Mouse (Mus musculus) kidney, postnatal 36 days (tissue): ENCODE results near the gene Gm38431.

Source experiments
- DNase-seq, 2 experiments: peaks; one replicate each; pipeline ENCODE4 v3.0.0; 2021 to 2022; ENCODE audit warnings: mixed read lengths in 2 of 2

Gene Gm38431

GRCm38 (mm10) chr9:21036666-21037065, 55.1 kb downstream of the Gm38431 start:
- DNase-seq = no peak

DNA sequence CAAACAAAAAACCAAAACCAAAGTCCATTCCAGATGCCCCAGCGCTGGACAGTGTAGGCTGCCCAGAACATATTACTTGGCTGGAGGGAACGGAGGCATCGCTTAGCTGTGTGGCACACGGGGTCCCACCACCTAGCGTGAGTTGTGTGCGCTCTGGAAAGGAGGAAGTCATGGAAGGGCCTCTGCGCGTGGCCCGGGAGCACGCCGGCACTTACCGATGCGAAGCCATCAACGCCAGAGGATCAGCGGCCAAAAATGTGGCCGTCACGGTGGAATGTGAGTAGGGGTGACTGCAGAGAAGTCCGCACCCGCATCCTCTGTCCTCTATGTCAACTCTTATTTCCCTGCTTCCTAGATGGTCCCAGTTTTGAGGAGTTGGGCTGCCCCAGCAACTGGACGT, 55.6 kb downstream of the Gm38431 start:
- DNase-seq = no peak

DNA sequence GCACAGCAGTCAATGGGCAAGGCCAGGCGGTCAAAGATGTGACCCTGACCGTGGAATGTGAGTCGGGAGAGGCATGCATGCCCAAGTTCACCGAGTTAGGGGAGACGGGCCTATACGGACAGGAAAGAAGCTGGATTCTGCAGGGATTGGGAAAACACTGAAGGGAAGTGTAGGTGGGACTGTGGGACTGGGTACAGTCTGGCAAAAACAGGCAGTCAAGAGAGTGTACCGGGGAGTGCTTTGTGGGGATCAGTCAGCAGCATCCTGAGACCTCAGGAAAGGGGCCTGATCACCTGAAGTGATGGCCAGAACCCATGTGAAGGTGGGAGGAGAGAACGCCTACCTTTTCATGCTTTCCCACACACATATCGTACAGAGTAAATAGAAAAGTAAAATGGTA, 56.2 kb downstream of the Gm38431 start:
- DNase-seq = no peak

DNA sequence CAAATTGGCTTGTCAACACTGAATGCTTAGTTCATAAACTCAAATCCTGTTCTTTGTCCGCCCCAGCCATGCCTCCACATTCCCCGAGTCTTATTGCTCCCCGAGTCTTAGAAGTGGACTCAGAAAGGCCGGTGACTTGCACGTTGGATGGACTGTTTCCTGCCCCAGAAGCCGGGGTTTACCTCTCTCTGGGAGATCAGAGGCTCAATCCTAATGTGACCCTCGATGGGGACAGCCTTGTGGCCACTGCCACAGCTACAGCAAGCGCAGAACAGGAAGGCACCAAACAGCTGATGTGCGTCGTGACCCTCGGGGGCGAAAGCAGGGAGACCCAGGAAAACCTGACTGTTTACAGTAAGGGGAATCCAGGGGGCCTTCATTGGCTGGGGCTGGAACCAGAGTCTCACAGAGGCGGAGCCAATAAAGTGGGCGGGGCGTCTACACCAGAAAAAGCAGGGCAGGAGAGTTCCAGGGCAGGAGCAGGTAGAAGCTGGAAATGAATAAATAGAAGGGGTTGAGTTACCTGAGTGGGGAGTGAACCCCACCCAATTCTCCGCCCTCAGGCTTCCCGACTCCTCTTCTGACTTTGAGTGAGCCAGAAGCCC, 57.2 kb downstream of the Gm38431 start:
- DNase-seq = peak in 1 of 2 experiments; percentile 56

- peak; percentile 94 to 95 for DNase-seq
These were observed 58.7 kb downstream of the Gm38431 start for GRCm38 (mm10) chr9:21033136-21033535.

GRCm38 (mm10) chr9:21032491-21032890, 59.3 kb downstream of the Gm38431 start:
- no peak for DNase-seq

DNA sequence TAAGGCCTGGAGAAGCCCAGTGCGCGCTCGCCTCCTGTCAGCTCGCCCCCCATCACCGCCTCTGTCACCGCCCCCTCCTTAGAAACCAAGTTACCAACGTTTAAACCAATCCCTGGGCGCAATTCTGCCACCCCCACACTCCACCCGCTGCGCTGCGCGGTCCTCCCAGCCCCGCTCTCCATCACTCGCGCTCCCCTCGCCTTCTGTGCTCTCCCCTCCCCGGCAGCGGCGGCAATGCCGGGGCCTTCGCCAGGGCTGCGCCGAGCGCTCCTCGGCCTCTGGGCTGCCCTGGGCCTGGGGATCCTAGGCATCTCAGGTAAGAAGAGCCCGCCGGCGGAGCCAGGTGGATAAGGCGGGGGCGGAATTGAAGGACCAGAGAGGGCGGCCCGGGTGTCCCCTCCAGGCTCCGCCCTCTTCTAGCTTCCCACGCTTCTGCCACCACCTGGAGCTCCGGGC, 59.9 kb downstream of the Gm38431 start, which contains the start of gene Icam5:
Gene Icam5 (plus strand): TSS at position 178 of the 456 bp plus-strand sequence.
- DNase-seq = peak in 1 of 2 experiments; percentile 37

DNA sequence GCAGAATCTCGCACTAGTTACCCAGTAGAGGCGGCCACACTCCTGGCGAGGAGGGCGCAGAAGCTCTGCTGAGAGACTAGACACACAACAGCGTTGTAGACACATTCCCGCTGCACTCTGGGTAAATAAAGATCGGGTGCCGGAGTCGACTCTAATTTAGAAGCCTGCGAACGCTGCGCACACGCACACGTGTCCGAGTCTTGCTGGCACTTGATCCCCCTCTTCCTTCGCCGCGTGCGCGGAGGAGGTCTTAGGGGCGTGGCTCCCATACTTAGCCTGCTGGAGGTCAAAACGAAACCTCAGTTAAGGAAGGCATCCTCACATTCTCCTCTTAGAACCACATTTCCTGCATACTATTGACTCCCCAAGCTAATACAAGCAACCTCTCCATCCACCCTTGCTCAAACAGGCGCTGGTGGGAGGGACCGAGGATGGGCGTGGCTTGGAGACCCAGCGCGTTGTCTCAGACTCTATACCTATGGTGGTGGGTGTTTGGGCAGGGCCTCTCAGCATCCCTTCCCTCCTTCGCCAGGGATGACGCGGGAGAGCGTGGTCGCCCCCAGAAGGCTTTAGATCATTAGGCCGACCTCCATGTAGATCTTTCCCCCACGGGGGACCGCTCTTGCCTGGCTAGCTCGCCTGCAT, 60.4 kb downstream of the Gm38431 start:
- DNase-seq = peak; percentile 53 to 71

- DNase-seq = peak; percentile 92 to 95
These were observed 61.0 kb downstream of the Gm38431 start for GRCm38 (mm10) chr9:21030781-21031250.

DNA sequence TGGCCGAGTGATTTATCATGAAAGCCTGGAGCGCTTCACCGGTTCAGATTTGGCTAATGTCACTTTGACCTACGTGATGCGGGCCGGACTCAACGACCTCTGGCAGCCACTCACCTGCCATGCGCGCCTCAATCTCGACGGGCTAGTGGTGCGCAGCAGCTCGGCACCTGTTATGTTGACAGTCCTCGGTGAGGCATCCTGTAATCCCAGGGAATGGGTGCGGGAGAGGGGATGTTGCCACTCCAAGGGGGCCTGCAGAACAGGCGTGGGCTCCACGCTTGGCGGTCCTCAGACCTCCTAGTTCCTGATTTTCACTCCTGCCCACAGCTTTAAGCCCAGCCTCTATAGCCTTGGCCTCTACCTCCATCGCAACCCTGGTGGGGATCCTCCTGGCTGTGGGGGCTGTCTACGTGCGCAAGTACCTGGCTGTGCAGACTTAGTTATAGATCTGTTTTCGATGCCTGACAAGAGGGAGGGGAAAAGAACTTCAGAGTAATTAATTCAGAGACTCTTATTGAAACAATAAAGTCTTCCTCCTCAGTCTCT, 61.7 kb downstream of the Gm38431 start:
- no peak for DNase-seq

DNA sequence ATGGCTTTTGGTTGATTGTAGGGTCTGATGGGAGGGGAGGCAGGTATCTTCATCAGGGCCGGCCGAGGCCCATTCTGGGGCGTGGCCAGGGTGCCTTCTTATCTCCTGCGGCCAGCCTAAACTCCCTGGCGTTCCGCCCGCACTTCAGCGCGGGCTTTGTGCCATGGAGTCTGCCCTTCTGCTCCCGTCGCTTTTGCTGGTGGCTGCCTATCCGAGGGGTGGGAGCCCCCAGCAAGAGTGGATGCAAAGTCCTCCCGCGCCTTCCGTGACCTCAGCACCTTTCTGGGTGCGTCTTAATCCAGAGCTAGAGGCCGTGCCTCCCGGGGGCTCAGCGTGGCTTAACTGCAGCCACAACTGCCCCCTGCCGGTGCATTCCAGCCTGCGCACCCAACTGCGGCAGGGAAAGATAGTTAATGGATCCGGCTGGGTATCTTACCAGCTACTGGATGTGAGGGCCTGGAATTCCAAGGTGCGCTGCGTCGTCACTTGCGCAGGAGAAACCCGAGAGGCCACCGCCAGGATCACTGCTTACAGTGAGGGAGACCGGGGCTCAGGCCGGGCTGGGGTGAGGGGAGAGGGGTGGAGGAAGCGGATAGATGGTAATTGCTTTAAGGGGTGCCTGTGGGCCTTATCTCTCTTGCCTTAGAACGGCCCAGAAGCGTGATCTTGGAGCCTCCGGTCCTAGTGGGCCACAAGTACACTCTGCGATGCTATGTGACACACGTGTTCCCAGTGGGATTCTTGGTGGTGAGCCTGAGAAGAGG, 62.3 kb downstream of the Gm38431 start, which contains the start of gene Icam4:
Gene Icam4 (plus strand): TSS at position 83 of the 764 bp plus-strand sequence.
- peak; percentile 85 to 92 for DNase-seq

- DNase-seq = no peak
These were observed 63.2 kb downstream of the Gm38431 start for GRCm38 (mm10) chr9:21028560-21029110.

GRCm38 (mm10) chr9:21027774-21028290, 64.0 kb downstream of the Gm38431 start:
- DNase-seq = no peak

DNA sequence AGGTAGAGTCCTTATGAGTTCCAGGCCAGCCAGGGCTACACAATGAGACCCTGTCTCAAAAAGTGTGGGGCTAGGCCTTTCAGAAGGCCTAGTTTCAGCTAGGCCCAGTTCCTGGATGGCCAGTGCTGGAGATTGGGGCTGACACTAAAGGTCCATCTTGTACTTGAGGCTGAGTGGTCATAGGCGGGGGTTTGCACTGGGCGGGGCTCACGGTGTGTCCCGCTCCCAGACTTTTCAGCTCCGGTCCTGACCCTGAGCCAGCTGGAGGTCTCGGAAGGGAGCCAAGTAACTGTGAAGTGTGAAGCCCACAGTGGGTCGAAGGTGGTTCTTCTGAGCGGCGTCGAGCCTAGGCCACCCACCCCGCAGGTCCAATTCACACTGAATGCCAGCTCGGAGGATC, 64.9 kb downstream of the Gm38431 start:
- DNase-seq = no peak

- DNase-seq = no peak
These were observed 66.5 kb downstream of the Gm38431 start for GRCm38 (mm10) chr9:21025258-21025810.

DNA sequence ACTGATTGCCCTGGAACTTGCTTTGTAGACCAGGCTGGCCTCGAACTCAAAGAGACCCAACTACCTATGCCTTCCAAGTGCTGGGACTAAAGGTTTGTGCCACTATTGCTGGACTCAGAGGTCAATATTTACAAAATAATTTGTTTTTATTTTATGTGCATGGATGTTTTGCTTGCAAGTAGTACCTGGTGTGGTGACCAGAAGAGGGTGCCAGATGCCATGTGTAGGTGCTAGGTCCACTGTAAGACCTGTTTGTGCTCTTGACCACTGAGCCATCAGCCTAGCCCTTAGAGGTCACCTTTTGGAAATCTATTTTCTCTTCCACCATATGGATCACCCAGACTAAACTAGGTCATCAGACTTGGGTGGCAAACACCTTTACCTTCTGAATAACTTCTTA, 69.1 kb downstream of the Gm38431 start:
- no peak for DNase-seq

DNA sequence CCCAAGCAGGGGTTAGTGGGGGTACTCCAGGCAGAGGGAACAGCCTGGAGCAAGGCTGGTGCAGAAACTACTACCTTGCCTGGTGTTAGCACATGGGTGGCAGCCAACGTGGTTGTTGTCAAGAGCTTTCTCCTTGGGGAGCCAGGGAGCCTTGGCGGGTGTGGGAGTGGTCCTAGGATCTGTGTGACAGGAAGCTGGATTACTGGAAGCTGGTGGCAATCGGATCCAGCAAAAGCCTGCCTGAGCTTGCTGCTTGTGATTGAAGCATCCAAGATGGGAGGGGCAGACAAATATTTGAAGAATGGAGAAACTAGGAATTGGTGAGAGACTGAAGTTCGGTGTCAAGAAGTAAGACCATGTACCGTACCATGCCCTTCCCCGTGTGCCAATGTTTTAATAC, 69.5 kb downstream of the Gm38431 start:
- DNase-seq = no peak

DNA sequence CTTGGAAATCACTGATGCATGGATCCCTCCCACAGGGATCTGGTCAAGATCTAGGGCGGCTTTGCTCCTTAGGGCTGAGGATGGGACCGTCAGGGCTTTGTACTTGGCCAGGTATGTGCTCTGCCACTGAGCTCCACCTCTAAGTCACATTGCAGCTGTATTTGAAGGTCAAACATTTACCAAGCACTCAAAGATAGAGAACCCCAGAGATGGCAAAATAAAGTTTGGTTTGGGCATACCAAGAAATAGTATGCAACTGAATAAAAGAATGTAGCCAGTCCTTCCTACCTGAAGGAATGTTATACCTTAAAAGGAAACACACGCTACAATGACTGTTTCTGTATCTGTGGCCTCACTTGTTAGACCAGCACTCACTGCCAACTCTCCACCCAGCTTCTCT, 70.4 kb downstream of the Gm38431 start:
- no peak for DNase-seq

GRCm38 (mm10) chr9:21018600-21018999, 73.2 kb downstream of the Gm38431 start:
- DNase-seq = no peak
